Mouse (Mus musculus) intestine, embryonic 15.5 days (tissue): ENCODE measurements around the gene Zfp367. TPM values are rescaled to one million over a fixed set of nuclear protein-coding genes. Genes with fewer than 3 reads are reported as not detected.

Experiments
- polyA plus RNA-seq: library from polyadenylated mRNA; unstranded; fragments of >200 nt; fragmentation: Nextera tagmentation; extraction: Ambion mirVana; gene quantifications from 2 replicates; pipeline ENCODE4 v1.2.1, GENCODE M21; 2015

Zfp367 gene
- polyA plus RNA-seq, 1 experiment from 2014 or later = 21.6 TPM

Other genes with a start within 250 kb of the Zfp367 start
- gene Hsd17b3, start 64.0 kb downstream of the Zfp367 start, polyA plus RNA-seq = not detected in 2 replicates
- gene Slc35d2, start 23.8 kb downstream of the Zfp367 start, polyA plus RNA-seq = 4.6 and 6.7 TPM in 2 replicates
- 16.8 and 17.4 TPM in 2 replicates for gene Habp4, start 8.6 kb upstream of the Zfp367 start, polyA plus RNA-seq
- gene Cdc14b, start 122.1 kb upstream of the Zfp367 start, polyA plus RNA-seq = 17.5 and 19.7 TPM in 2 replicates
- 41.3 and 42.4 TPM in 2 replicates for gene Aaed1, start 159.5 kb upstream of the Zfp367 start, polyA plus RNA-seq
- gene Ctsl, start 217.7 kb upstream of the Zfp367 start, polyA plus RNA-seq = 195 and 213 TPM in 2 replicates